Mouse (Mus musculus): ENCODE results near the gene Serp1. TPM values are rescaled to one million over a fixed set of nuclear protein-coding genes. Genes with fewer than 3 reads are reported as not detected.
A peak's percentile ranks its signal among the peaks of the same experiment; 100 is the strongest.
"Not testable (repeated sequence)": the region's sequence is repeated elsewhere in the genome, so short reads cannot be mapped to it uniquely, and the experiment has no call there.

Serp1 gene
- total RNA-seq, 2 experiments from 2014 or later: 24.9 to 27.5 TPM

- no peak for DNase-seq (ENCODE audit: extremely low spot score in 1 of 2, low spot score in 1 of 2)
Measured at GRCm38 (mm10) chr3:58508020-58508750, 17.5 kb downstream of the Serp1 start.

GRCm38 (mm10) chr3:58504676-58505075 lies 21.0 kb downstream of the Serp1 start:
- DNase-seq (ENCODE audit: extremely low spot score in 1 of 2, low spot score in 1 of 2): no peak

GRCm38 (mm10) chr3:58503720-58504333 lies 21.9 kb downstream of the Serp1 start:
- DNase-seq (ENCODE audit: extremely low spot score in 1 of 2, low spot score in 1 of 2): no peak

- no peak for DNase-seq (ENCODE audit: extremely low spot score in 1 of 2, low spot score in 1 of 2)
Measured at GRCm38 (mm10) chr3:58501961-58502360, 23.7 kb downstream of the Serp1 start.

GRCm38 (mm10) chr3:58493621-58494020 lies 32.1 kb downstream of the Serp1 start:
- no peak for DNase-seq (ENCODE audit: extremely low spot score in 1 of 2, low spot score in 1 of 2)

- peak; percentile 13 to 51 for DNase-seq (ENCODE audit: extremely low spot score in 1 of 2, low spot score in 1 of 2)
Measured at GRCm38 (mm10) chr3:58490787-58491186, 34.9 kb downstream of the Serp1 start.

- DNase-seq (ENCODE audit: extremely low spot score in 1 of 2, low spot score in 1 of 2): no peak
Measured at GRCm38 (mm10) chr3:58487999-58488775, 37.5 kb downstream of the Serp1 start.

- no peak for DNase-seq (ENCODE audit: extremely low spot score in 1 of 2, low spot score in 1 of 2)
Measured at GRCm38 (mm10) chr3:58487121-58487520, 38.6 kb downstream of the Serp1 start.

- DNase-seq (ENCODE audit: extremely low spot score in 1 of 2, low spot score in 1 of 2): no peak
Measured at GRCm38 (mm10) chr3:58485883-58486282, 39.8 kb downstream of the Serp1 start.

- DNase-seq (ENCODE audit: extremely low spot score in 1 of 2, low spot score in 1 of 2): no peak
Measured at GRCm38 (mm10) chr3:58478755-58479455, 46.8 kb downstream of the Serp1 start.

- not testable (repeated sequence) for DNase-seq (ENCODE audit: extremely low spot score in 1 of 2, low spot score in 1 of 2)
Measured at GRCm38 (mm10) chr3:58475298-58475697, 50.4 kb downstream of the Serp1 start.

Other genes starting within 250 kb of the Serp1 start
- 10 to 100 TPM; 38.1 to 38.2 TPM for gene Tsc22d2, start 111.2 kb downstream of the Serp1 start, total RNA-seq (2021)
- gene Eif2a, start 71 bp downstream of the Serp1 start, total RNA-seq (2021): 10 to 100 TPM; 47.5 to 48.9 TPM
- 100 to 1,000 TPM; 149 to 151 TPM for gene Selenot, start 50.7 kb upstream of the Serp1 start, total RNA-seq (2021)
- 1 to 10 TPM; 1.0 to 1.3 TPM for gene Erich6, start 111.3 kb upstream of the Serp1 start, total RNA-seq (2021)
- gene Siah2, start 166.5 kb upstream of the Serp1 start, total RNA-seq (2021): 10 to 100 TPM; 16.9 to 19.0 TPM

All from layer of hippocampus, postnatal 25 days (tissue).